Mouse (Mus musculus): ENCODE measurements around the gene Jarid2.

Jarid2 gene

DNA sequence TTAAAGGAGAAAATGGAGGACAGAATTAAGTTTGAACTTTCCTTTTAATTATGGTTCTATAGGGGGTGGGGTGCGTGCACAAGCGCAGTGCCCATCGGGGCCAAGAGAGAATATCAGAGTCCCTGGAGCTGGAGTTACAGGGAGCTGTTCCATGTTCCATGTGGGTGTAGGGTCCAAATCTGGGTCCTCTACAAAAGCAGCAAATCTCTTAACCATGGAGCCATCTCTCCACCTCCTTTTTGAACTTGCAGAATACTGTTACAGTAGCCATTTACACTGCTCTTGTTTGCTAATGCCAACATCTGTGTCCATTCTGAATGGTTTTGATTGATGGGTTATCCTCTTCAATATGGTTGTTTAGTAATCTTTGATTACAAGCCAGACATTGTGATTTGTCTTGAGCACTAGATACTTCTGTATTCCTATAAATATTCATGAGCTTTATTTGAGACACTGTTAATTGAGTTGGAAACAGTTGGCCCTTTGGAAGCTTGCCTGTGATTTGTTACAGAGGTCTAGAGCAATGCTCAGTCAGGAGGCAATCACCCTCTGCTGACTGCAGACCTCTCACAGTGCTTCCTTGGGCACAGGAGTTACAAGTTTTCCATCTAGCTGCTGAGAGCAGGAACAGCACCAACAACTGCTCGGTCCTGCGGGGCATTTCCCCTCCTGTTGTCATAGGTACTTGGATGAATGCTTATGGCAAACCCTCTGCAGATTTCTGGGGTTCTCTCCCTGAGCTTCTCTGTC lies 231.4 kb downstream of the Jarid2 start:
- DNase-seq (ENCODE audit: low spot score) = no peak
